Mouse (Mus musculus) heart, embryonic 11.5 days (tissue): ENCODE results near the gene Adamts18. TPM values are rescaled to one million over a fixed set of nuclear protein-coding genes. Genes with fewer than 3 reads are reported as not detected.

ENCODE experiments used
- ATAC-seq: fragments of 200-750 bp; cut with Nextera tagmentation; replicated peaks from 2 replicates; pipeline ENCODE4 v1.8.0; 2017; ENCODE audit warnings: moderate library complexity; ENCODE audit not compliant: insufficient number of reproducible peaks, low FRiP score, low TSS enrichment
- H3K27ac ChIP-seq: fragments of 300-500 bp; sonication (generic); 2 replicates; pipeline ENCODE4 v1.5.1; 2014; ENCODE audit warnings: mild to moderate bottlenecking, low read depth, low read length
- H3K27me3 ChIP-seq: fragments of 300-500 bp; sonication (generic); 2 replicates; pipeline ENCODE4 v1.6.1; 2014; ENCODE audit warnings: mild to moderate bottlenecking, low read length, mixed read lengths; ENCODE audit not compliant: control insufficient read depth, insufficient read depth
- H3K36me3 ChIP-seq: fragments of 300-500 bp; sonication (generic); 2 replicates; pipeline ENCODE4 v1.6.1; 2014; ENCODE audit warnings: mild to moderate bottlenecking, low read length, moderate library complexity, mixed read lengths; ENCODE audit not compliant: control insufficient read depth, insufficient read depth
- H3K4me1 ChIP-seq: fragments of 300-500 bp; sonication (generic); 2 replicates; pipeline ENCODE4 v1.6.1; 2014; ENCODE audit warnings: low read length; ENCODE audit not compliant: control insufficient read depth, insufficient read depth
- H3K4me2 ChIP-seq: fragments of 300-500 bp; sonication (generic); 2 replicates; pipeline ENCODE4 v1.6.1; 2014; ENCODE audit warnings: mild to moderate bottlenecking, moderate library complexity
- H3K4me3 ChIP-seq: fragments of 300-500 bp; sonication (generic); 2 replicates; pipeline ENCODE4 v1.5.1; 2014; ENCODE audit warnings: low read depth, low read length
- H3K9ac ChIP-seq: fragments of 300-500 bp; sonication (generic); 2 replicates; pipeline ENCODE4 v1.6.1; 2014; ENCODE audit warnings: mild to moderate bottlenecking, low read depth, low read length, moderate library complexity
- H3K9me3 ChIP-seq: fragments of 300-500 bp; sonication (generic); replicated peaks from 2 replicates; pipeline ENCODE4 v1.6.1; 2016; ENCODE audit warnings: low read length; ENCODE audit not compliant: control insufficient read depth
- WGBS: fragments of 180-500 bp; shearing (Covaris S2); extraction: QIAGEN DNeasy Blood & Tissue Kit; methylation state at CpG from one replicate; pipeline ENCODE4 v1.1.7; 2014; ENCODE audit not compliant: insufficient replicate concordance; 5-methylcytosine and 5-hydroxymethylcytosine counted together
- polyA plus RNA-seq: library from polyadenylated mRNA; unstranded; fragments of >200 nt; fragmentation: Nextera tagmentation; extraction: Ambion mirVana; gene quantifications from 2 replicates; pipeline ENCODE4 v1.2.1, GENCODE M21; 2014

Gene Adamts18
- polyA plus RNA-seq = 3.2 and 4.6 TPM in 2 replicates

DNA sequence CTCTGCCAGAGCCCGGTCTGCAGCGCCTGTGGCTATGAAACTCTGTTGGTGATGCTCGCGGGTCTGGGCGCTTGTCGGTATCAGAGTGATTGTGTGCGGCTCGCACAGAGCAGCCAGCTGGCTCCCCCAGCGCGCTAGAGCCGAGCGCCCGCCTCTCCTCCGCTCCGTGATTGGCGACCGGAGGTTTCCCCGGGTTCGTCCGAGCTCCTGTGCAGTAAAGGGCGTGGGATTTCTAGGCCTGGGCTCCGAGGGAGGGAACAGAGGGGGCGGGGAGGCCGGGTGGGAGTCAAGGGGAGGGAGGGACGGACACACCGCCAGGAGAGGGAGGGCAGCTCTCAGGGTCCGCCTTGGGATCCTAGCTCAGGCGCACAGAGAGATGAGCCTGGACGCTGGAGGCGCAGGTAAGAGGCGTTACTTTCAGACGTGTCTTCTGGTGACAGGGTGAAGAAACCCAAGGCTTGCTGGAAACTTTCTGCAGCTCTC is at the start of gene Adamts18:
TSS of gene Adamts18 (minus strand) at position 86 of the 483 bp plus-strand sequence.
- H3K4me1 ChIP-seq = peaks cover 8% of the 10 kb centered on the region
- no peaks in the 10 kb centered on the region for H3K36me3 ChIP-seq
- H3K9me3 ChIP-seq = no peaks in the 10 kb centered on the region
- H3K27ac ChIP-seq = no peak within 1 kb of the TSS
- peak within 1 kb of the TSS; percentile 60 for H3K9ac ChIP-seq
- ATAC-seq = peak; percentile 52; the same call in 1 of the 2 replicates
- H3K4me2 ChIP-seq = peak within 1 kb of the TSS; percentile 99
- H3K27me3 ChIP-seq = peaks cover 37% of the 10 kb centered on the region
- peak within 1 kb of the TSS; percentile 57 for H3K4me3 ChIP-seq
- 0% methylated on average over 32 of the region's 32 CpGs for WGBS

DNA sequence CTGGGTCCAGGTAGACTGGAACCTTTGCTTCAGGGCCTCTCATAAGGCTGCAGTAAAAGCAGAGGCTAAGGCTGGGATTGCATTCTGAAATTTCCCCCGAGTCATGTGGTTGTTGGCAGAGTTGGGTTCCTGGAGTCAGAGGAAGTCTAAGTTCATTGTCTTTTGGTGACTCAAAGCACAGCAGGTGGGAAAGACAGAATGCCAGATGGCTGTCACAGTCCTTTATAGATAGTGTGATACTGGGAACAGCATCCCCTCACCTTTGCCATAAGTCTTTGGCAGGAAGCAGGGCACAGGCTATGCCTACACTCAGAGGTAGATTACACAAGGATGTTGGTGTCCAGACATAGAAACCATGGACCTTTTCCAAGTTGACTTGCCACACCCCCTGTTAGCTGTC is 47.9 kb upstream of the Adamts18 start:
- no peaks in the 10 kb centered on the region for H3K36me3 ChIP-seq
- no peaks in the 10 kb centered on the region for H3K27me3 ChIP-seq
- H3K9me3 ChIP-seq = no peaks in the 10 kb centered on the region
- WGBS = 54% methylated on average over 1 of the region's 1 CpGs
- no peaks in the 10 kb centered on the region for H3K4me1 ChIP-seq
- no peak overlapping the region for H3K27ac ChIP-seq
- no peak overlapping the region for H3K9ac ChIP-seq
- no peak overlapping the region for H3K4me3 ChIP-seq
- H3K4me2 ChIP-seq = no peak overlapping the region
- ATAC-seq = no peak

DNA sequence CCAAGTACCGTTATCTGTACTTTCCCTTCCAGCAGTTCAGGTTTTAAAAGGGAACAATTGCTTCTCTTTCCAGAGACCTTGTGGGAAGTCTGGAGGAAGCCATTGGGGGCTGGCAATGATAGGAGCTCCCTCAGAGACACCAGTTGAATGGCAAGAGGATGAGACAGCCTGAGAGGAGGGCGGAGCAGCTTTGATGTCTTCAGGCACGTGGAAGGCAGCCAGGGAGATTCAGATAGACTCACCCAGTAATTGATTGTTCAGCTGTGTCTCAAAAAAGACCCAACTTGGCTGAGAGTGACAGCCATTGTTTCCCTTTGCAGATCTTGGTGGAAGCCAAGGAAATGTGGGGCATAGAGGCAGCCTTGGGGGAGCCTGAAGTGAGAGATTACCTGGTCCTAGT is 42.8 kb upstream of the Adamts18 start:
- ATAC-seq = no peak
- no peaks in the 10 kb centered on the region for H3K9me3 ChIP-seq
- no peaks in the 10 kb centered on the region for H3K4me1 ChIP-seq
- 50% methylated on average over 3 of the region's 3 CpGs for WGBS
- no peak overlapping the region for H3K4me3 ChIP-seq
- no peaks in the 10 kb centered on the region for H3K36me3 ChIP-seq
- no peak overlapping the region for H3K4me2 ChIP-seq
- no peak overlapping the region for H3K27ac ChIP-seq
- H3K9ac ChIP-seq = no peak overlapping the region
- no peaks in the 10 kb centered on the region for H3K27me3 ChIP-seq

DNA sequence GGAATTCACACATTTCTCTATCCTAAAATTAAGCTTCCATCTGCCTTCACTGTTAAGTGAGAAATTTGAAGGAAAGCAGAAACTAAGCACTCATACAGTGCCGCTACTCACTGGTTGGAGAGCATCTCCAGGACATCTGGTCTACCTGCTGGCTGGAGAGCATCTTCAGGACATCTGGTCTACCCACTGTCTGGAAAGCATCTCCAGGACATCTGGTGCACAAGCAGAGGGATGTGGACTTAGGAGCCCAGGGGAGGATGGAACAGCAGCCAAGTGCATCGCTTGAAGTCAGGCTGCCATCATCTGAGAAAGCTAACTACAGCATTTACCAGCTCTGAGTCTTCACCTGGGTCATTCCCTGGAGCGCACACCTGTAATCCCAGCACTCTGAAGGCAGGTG is 38.0 kb upstream of the Adamts18 start:
- no peak overlapping the region for H3K4me2 ChIP-seq
- H3K4me1 ChIP-seq = no peaks in the 10 kb centered on the region
- H3K9me3 ChIP-seq = no peaks in the 10 kb centered on the region
- no peaks in the 10 kb centered on the region for H3K27me3 ChIP-seq
- no peak for ATAC-seq
- H3K4me3 ChIP-seq = no peak overlapping the region
- H3K36me3 ChIP-seq = no peaks in the 10 kb centered on the region
- WGBS = 85% methylated on average over 3 of the region's 3 CpGs
- no peak overlapping the region for H3K9ac ChIP-seq
- H3K27ac ChIP-seq = no peak overlapping the region

DNA sequence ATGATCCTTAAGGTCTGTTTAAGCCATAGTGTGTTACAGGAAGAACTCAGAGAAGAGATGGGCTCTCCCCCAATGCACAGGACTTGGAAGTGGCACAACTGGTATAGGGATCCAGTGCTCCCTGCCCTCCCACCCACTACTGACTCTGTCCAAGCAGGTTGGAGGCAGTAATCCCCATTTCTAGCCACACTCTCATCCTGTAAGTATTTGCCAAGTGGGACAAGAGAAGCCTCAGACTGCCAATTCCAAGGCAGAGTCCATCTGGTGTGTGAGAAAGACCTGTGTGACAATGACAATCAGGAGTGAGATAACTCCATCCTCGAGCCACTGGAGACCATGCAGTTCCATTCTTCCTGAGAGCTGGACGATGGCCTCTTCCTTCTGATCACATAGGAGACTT is 36.6 kb upstream of the Adamts18 start:
- 65% methylated on average over 2 of the region's 2 CpGs for WGBS
- no peaks in the 10 kb centered on the region for H3K27me3 ChIP-seq

DNA sequence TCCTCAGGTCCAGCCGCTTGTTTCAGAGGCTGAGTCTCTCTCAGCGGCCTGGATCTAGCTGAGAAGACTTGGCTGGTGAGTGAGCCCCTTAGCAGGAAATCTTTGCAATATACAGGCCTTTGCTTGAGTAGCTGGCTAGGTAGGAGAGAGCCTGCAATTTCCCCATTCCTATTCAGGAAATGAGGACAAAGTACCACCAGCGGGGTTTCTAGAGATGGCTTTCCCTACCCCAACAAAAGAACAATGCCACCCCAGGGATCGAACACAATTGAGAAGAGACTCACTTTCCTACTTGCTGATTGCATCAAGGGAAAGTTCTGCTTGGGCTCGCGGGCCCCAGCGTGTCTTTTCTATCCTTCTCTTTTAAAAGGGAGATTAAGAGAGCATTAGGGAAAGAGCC is 35.5 kb upstream of the Adamts18 start:
- H3K9me3 ChIP-seq = no peaks in the 10 kb centered on the region
- no peaks in the 10 kb centered on the region for H3K27me3 ChIP-seq
- no peaks in the 10 kb centered on the region for H3K4me1 ChIP-seq
- H3K4me2 ChIP-seq = no peak overlapping the region
- no peaks in the 10 kb centered on the region for H3K36me3 ChIP-seq
- ATAC-seq = no peak
- H3K27ac ChIP-seq = no peak overlapping the region
- no peak overlapping the region for H3K4me3 ChIP-seq
- 40% methylated on average over 7 of the region's 7 CpGs for WGBS
- no peak overlapping the region for H3K9ac ChIP-seq

More for the DNA sequence above, 36.6 kb upstream of the Adamts18 start:
- H3K27ac ChIP-seq = no peak overlapping the region
- no peaks in the 10 kb centered on the region for H3K4me1 ChIP-seq
- no peaks in the 10 kb centered on the region for H3K36me3 ChIP-seq
- no peak overlapping the region for H3K4me3 ChIP-seq
- H3K4me2 ChIP-seq = no peak overlapping the region
- no peak overlapping the region for H3K9ac ChIP-seq
- ATAC-seq = no peak
- H3K9me3 ChIP-seq = no peaks in the 10 kb centered on the region

DNA sequence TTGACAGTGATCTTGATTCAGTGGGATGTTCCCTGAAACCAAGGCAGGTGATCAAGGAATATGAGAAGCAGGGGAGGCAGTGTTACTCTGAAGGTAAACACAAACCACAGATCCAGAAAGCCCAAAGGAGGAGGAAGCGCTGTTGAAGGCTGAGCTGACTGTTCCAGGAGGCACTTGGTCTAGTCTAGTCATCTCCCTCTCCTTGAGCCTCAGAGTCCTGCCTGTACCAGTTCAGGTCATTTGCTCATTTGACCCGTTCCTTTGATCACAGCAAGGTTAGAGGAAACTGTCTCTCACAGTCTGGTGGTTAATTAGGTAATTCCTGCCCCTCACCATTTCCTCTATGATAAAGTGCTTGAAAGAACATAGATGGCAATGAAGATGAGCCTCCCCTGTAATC is 34.0 kb upstream of the Adamts18 start:
- no peaks in the 10 kb centered on the region for H3K9me3 ChIP-seq
- WGBS = 55% methylated on average over 2 of the region's 2 CpGs

DNA sequence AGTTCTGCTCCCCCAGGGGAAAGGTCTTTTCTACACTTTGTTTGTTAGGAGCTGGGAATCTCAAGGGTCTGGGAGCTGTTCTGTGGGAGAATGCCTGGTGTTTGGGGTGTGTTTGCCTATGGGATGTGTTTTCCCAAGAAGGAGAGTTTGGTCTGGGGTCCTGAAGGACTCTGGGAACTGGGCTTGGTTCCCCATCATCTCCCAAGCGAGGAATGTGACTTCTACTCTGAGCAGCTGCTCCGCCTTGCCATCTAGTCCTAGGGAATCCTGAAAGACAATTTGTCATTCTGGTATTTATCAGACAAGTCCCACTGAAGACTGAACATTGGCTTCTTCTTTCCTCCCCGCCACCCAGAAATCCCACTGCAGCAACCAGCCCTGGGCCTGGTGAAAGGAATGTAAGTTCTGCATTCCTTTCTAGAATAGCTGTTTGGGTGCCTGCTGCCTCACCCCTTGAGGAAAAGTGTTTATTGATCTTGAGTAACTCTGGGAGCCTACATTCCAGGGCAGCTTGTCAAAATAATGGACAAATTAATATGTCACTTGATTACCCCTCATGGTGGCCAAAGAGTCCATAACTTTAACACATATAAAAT is 30.0 kb upstream of the Adamts18 start:
- no peak for ATAC-seq
- WGBS = 49% methylated on average over 3 of the region's 3 CpGs
- H3K4me3 ChIP-seq = no peak overlapping the region
- H3K27me3 ChIP-seq = no peaks in the 10 kb centered on the region
- no peak overlapping the region for H3K27ac ChIP-seq
- H3K4me2 ChIP-seq = no peak overlapping the region
- no peak overlapping the region for H3K9ac ChIP-seq
- H3K9me3 ChIP-seq = no peaks in the 10 kb centered on the region
- no peaks in the 10 kb centered on the region for H3K36me3 ChIP-seq
- H3K4me1 ChIP-seq = no peaks in the 10 kb centered on the region

More for the DNA sequence above, 34.0 kb upstream of the Adamts18 start:
- Histone ChIP-seq H3K27me3 (no peaks in the 10 kb centered on the region), H3K27ac (no peak overlapping the region), H3K4me2 (no peak overlapping the region), H3K36me3 (no peaks in the 10 kb centered on the region), H3K4me3 (no peak overlapping the region), H3K9ac (no peak overlapping the region), H3K4me1 (no peaks in the 10 kb centered on the region)
- ATAC-seq = no peak

DNA sequence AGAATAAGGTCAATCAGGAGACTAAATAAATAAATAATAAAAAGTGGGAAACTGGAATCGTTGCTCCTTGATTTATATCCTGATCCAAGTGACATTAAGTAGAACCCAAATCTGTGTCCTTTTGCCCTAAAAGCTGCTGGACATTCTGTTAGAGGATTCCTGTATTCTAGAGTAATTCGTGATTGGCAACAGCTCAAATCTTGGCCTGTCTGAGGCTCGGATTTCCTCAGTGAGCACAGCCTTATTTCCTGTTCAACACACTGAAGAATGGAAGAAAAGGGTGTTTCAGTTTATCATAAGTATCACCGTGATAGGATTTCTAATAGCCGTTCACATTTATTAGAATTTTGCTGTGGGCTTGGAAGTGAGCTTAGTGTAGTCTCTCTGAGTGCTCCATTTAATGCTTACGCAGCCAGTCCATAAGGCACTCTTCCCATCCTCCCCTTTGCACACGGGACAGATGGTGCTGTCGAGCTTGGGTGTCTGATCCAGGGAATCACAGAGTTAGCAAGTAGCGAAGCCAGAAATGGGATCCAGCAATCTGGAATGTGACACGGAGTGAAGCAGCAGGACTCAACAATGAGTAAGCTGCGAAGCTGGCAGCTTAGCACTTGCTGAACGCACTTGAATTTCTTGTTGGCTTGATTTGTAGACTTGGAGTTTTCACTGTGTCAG is 25.0 kb upstream of the Adamts18 start:
- 83% methylated on average over 12 of the region's 12 CpGs for WGBS

More for the DNA sequence above, 25.0 kb upstream of the Adamts18 start:
- no peak overlapping the region for H3K9ac ChIP-seq
- H3K9me3 ChIP-seq = no peaks in the 10 kb centered on the region
- no peak for ATAC-seq
- H3K36me3 ChIP-seq = no peaks in the 10 kb centered on the region
- no peak overlapping the region for H3K4me2 ChIP-seq
- H3K27me3 ChIP-seq = no peaks in the 10 kb centered on the region
- no peak overlapping the region for H3K4me3 ChIP-seq
- H3K27ac ChIP-seq = no peak overlapping the region
- no peaks in the 10 kb centered on the region for H3K4me1 ChIP-seq
